Mouse (Mus musculus) small intestine, adult 2 months (tissue): ENCODE measurements around the gene Ssb. TPM values are rescaled to one million over a fixed set of nuclear protein-coding genes. Genes with fewer than 3 reads are reported as not detected.

Experiments
- H3K27ac ChIP-seq: fragments of 200-500 bp; 2 replicates; pipeline ENCODE4 v1.5.1; 2012; ENCODE audit warnings: low read depth, low read length, control low read depth, inconsistent platforms; ENCODE audit not compliant: insufficient read depth
- H3K27me3 ChIP-seq: fragments of 200-500 bp; 2 replicates; pipeline ENCODE4 v1.6.1; 2012; ENCODE audit warnings: mild to moderate bottlenecking, moderate library complexity, low read length, inconsistent platforms; ENCODE audit not compliant: control insufficient read depth, insufficient read depth
- H3K36me3 ChIP-seq: fragments of 200-500 bp; 2 replicates; pipeline ENCODE4 v1.6.1; 2012; ENCODE audit warnings: mild to moderate bottlenecking, low read length, control low read depth, inconsistent platforms; ENCODE audit not compliant: control insufficient read depth, insufficient read depth
- H3K4me1 ChIP-seq: fragments of 200-500 bp; 2 replicates; pipeline ENCODE4 v1.6.1; 2012; ENCODE audit warnings: low read length, inconsistent platforms, mixed read lengths; ENCODE audit not compliant: control insufficient read depth, insufficient read depth, insufficient read length
- H3K4me3 ChIP-seq: fragments of 200-500 bp; 2 replicates; pipeline ENCODE4 v1.5.1; 2012; ENCODE audit warnings: low read depth, mild to moderate bottlenecking, control low read depth, inconsistent platforms, low read length, moderate library complexity
- CTCF ChIP-seq: fragments of 200-500 bp; IDR thresholded peaks from 2 replicates; pipeline ENCODE4 v1.5.1; 2012; ENCODE audit warnings: low read depth, mild to moderate bottlenecking, control low read depth, inconsistent platforms, low read length, moderate library complexity, mixed read lengths; ENCODE audit not compliant: insufficient replicate concordance, insufficient read length; ENCODE audit errors: extremely low read depth
- POLR2A ChIP-seq: fragments of 200-500 bp; IDR thresholded peaks from 2 replicates; pipeline ENCODE4 v1.6.1; 2012; ENCODE audit warnings: low read depth, mild to moderate bottlenecking, control low read depth, inconsistent platforms, low read length, moderate library complexity
- WGBS: fragments of 180-500 bp; shearing (Covaris S2); methylation state at CpG from one replicate; pipeline ENCODE4 v1.1.7; 2018; 5-methylcytosine and 5-hydroxymethylcytosine counted together
- polyA plus RNA-seq: library from polyadenylated mRNA; depleted of rRNA; stranded (reverse); fragments of >200 nt; gene quantifications from 2 replicates; pipeline ENCODE4 v1.2.3, GENCODE M21; 2012; rRNA removed

Ssb gene
- 0.28 and 0.36 TPM in 2 replicates for polyA plus RNA-seq

DNA sequence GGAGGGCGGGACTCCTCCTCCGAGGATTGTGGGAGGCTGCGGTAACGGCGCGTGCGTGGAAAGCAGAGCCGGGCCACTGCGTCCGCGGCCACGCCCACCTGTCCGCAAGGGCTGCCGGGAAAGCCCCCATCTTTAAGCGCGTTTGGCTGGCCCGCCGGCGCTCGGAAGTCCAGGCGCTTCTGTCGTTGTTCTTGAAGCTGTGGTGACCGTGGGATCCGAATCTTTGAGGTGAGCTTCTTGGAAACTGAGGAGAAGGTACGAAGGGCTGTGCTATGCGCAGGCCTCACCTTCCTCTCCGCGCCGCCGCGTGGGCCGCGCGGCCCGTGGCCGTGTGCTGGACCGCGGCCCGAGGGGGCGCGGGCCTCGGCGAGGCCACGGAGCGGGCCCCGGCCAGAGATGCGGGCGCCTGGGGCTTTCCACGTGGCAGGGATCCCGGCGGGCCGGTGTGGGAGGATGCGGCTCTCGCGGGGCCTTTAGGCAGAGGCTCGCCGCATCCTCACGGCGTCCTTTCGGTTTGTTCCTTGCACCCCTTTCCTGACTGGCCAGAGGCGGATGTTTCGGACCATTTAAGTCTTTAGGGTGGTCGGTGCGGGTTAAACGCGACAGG lies at the start of gene Ssb:
TSS of gene Ssb (plus strand) at position 78 of the 607 bp plus-strand sequence.
- Histone ChIP-seq H3K36me3 (peaks cover 7% of the 10 kb centered on the region), H3K27ac (peak within 1 kb of the TSS; percentile 71), H3K27me3 (no peaks in the 10 kb centered on the region), H3K4me1 (no peaks in the 10 kb centered on the region), H3K4me3 (peak within 1 kb of the TSS; percentile 85)
- WGBS = under 1% methylated on average over 66 of the region's 66 CpGs
- TF ChIP-seq CTCF (no peak), POLR2A (peak; percentile 79)

DNA sequence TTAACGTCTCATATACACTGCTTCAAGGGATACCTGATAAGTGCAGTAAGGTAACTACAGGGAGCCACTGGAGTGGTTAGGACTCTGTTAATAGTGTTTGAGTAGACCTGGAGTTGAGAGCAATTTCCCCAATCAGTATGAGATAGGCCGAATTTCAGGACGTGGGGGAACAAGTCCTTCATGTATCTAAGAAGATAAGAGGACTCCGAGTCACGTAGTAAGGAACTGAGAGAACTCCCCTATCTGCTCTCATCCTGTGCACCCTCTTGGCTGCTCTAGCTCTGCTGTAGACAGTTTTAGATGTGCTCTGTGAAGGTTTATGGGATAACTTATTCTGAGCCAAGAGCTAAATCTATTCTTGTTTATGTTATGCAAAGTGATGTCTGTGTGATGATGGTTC lies 44.8 kb upstream of the Ssb start:
- H3K4me1 ChIP-seq = no peaks in the 10 kb centered on the region
- no peak overlapping the region for H3K4me3 ChIP-seq
- H3K27ac ChIP-seq = 0 out of 2 replicates have a peak overlapping the region, but pooled peaks have one; percentile 22
- TF ChIP-seq CTCF = no peak
- TF ChIP-seq POLR2A = no peak
- no peaks in the 10 kb centered on the region for H3K27me3 ChIP-seq
- WGBS = 16% methylated on average over 5 of the region's 5 CpGs
- H3K36me3 ChIP-seq = no peaks in the 10 kb centered on the region

DNA sequence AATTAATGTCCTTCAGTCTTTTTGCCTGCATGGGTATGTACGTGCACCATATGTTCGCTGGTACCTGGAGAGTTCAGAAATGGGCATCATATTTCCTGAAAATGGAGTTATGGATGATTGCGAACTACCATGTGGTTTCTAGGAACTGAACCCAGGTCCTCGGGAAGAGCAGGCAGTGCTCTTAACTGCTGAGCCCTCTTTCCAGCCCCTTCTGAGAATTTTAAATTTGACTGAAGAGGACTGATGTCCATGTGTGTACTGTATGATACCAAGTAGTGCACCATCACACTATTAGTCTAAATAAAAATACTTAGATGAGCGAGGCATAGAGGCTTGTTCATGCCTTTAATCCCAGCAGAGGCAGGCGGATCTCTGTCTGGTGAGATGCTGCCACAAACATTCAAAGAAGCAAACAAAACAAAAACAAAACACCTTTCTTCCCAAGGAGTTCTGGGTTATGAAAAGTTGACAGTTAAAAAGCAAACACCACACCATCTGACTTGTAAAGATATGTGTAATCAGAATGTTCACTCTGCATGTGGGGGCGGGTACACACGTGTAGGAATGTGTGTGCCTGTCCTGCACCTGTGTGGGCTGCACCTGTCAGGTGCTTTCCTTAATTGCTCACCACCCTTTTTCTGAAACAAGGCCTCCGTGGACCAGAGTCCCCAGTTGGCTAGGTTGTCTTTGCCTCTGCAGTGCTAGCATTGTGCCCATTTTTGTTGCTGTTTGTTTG lies 42.8 kb upstream of the Ssb start:
- TF ChIP-seq CTCF = no peak
- no peak for TF ChIP-seq POLR2A
- no peak overlapping the region for H3K4me3 ChIP-seq
- H3K27me3 ChIP-seq = no peaks in the 10 kb centered on the region; the same call in 1 of the 2 replicates
- no peaks in the 10 kb centered on the region; the same call in 1 of the 2 replicates for H3K4me1 ChIP-seq
- 67% methylated on average over 9 of the region's 9 CpGs for WGBS
- no peak overlapping the region for H3K27ac ChIP-seq
- H3K36me3 ChIP-seq = no peaks in the 10 kb centered on the region

DNA sequence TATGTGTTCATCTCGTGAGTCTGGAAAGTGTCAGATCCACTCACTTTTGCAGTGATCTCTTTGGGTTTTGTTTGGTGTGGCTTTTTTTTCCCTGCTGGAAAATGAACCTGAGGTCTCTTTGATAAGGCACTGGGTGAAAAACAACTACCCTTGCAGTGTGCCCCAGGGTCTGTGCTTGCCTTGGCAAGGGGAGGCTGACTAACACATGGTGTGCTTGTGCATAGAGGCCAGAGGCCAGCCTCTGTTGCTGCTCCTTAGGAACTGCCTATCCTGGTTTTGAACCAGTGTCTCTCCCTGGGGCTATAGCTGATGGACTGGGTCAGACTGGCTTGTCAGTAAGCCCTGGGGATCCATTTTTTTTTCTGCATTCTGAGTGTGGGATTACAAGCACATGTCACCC lies 41.2 kb upstream of the Ssb start:
- Histone ChIP-seq H3K4me1 (no peaks in the 10 kb centered on the region; the same call in 1 of the 2 replicates), H3K36me3 (no peaks in the 10 kb centered on the region), H3K27me3 (no peaks in the 10 kb centered on the region; the same call in 1 of the 2 replicates), H3K4me3 (no peak overlapping the region), H3K27ac (no peak overlapping the region)
- TF ChIP-seq POLR2A = no peak
- no peak for TF ChIP-seq CTCF
- 71% methylated on average over 1 of the region's 1 CpGs for WGBS

DNA sequence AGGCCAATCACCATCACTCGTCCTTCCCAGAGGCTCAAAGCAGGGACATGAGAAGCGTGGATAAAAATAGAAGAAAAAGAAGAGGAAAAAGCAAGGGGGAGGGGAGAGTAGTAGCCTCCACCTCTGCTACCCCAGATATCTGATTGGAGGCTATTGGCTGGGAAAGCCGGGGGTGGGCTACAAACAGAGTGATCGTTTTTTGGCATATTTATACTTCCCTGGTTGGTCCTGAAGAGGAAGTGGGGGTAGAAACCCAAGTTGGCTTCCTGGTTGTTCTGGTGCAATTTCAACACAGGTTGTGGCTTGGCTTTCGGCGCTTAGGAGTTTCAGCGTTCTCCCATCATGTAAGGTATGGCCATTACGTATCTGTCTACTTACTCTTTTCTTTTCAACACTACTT lies 39.7 kb upstream of the Ssb start, which contains the start of gene Klhl23:
TSS of gene Klhl23 (plus strand) at position 234 of the 400 bp plus-strand sequence.
- Histone ChIP-seq H3K36me3 (no peaks in the 10 kb centered on the region), H3K4me3 (peak within 1 kb of the TSS; percentile 86), H3K27ac (peak within 1 kb of the TSS; percentile 73), H3K27me3 (no peaks in the 10 kb centered on the region; the same call in 1 of the 2 replicates), H3K4me1 (no peaks in the 10 kb centered on the region; the same call in 1 of the 2 replicates)
- TF ChIP-seq CTCF (no peak), POLR2A (no peak)
- 15% methylated on average over 8 of the region's 8 CpGs for WGBS

DNA sequence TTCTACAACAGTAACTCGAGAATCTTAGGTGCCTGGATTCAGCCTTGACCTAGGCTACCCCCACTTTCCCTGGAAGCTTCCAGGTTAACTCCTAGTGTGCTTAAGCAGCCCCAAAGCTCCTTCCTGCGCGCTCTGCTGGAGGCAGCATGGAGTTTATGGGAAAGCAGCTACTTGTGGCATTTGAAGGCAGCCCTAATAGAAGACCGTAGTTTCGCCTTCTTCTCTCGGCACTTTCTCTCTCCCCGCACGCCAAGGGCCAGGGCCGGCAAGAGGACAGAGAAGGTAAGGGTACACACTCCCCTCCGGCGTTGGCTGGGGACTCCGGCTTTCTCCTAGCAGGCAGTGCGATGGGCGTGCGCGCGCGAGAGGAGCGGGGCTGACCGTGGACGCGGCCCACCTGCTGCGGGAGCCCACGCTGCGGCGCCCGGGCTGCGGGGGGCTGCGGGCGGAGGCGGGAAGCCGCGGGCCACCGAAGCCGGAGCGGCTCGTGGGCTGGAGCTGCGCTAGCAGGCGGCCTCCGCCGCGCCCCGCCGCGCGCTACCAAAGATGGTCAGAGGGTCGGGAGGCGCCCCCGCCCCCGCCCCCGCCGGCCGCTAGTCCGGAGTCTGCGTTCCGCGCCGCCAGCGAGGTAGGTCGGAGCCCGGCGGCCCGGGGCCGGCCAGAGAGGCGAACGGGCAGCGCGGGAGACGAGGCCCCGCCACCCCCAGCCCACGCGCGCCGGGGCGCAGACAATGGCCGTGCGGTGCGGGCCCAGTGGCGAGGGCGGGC lies 38.8 kb upstream of the Ssb start:
- H3K4me1 ChIP-seq = no peaks in the 10 kb centered on the region; the same call in 1 of the 2 replicates
- H3K27ac ChIP-seq = peak overlapping the region; percentile 73
- no peaks in the 10 kb centered on the region; the same call in 1 of the 2 replicates for H3K27me3 ChIP-seq
- peak overlapping the region; percentile 86 for H3K4me3 ChIP-seq
- no peaks in the 10 kb centered on the region for H3K36me3 ChIP-seq
- under 1% methylated on average over 80 of the region's 80 CpGs for WGBS
- TF ChIP-seq POLR2A = no peak
- no peak for TF ChIP-seq CTCF
